Mouse (Mus musculus): ENCODE data around the gene Enpp4. TPM values are rescaled to one million over a fixed set of nuclear protein-coding genes. Genes with fewer than 3 reads are reported as not detected.

Enpp4 gene
- polyA plus RNA-seq, 1 experiment from 2014 or later = 5.7 TPM

DNA sequence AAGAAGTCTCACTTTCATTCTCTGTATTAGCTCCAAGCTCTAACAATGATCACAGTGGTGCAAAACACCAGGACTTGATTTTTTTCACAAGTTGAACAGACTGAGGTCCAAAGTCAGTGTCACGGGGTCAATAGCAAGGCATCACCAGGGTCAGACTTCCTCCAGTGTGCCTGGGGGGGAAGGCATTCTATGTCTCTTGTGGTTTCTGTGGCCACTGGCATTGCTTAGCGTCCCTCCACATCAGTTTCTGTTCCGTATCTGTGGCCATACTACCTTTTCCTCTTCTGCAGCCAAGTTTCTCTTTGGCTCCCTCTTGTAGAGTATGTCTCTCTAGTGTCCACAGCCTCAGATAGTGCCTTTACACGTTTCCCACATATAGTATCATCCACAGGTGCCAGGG, 52.2 kb downstream of the Enpp4 start:
- Histone ChIP-seq H3K4me3 (replicated peaks) (no peak overlapping the region), H3K36me3 (no peaks in the 10 kb centered on the region), H3K27ac (no peak overlapping the region), H3K4me2 (no peak overlapping the region), H3K9me3 (no peaks in the 10 kb centered on the region), H3K9ac (no peak overlapping the region), H3K27me3 (replicated peaks) (no peaks in the 10 kb centered on the region), H3K4me1 (no peaks in the 10 kb centered on the region)
- no peak for ATAC-seq (ENCODE audit: insufficient read depth, low FRiP score, low read depth)
- 75% methylated on average over 4 of the region's 4 CpGs for WGBS

Other genes starting within 250 kb of the Enpp4 start
- 29.4 and 31.8 TPM in 2 replicates for gene Enpp5, start 27.0 kb downstream of the Enpp4 start, polyA plus RNA-seq (2015; fragmentation: Nextera tagmentation; extraction: Ambion mirVana)
- 5.0 and 7.1 TPM in 2 replicates for gene Clic5, start 82.8 kb upstream of the Enpp4 start, polyA plus RNA-seq (2015; fragmentation: Nextera tagmentation; extraction: Ambion mirVana)